Mouse (Mus musculus): Measurements from ENCODE around the gene Sec22b.

Gene Sec22b

GRCm38 (mm10) chr3:97940511-97941204 is 39.7 kb downstream of the Sec22b start:
- no peak for DNase-seq (ENCODE audit: low read depth, low spot score)

DNA sequence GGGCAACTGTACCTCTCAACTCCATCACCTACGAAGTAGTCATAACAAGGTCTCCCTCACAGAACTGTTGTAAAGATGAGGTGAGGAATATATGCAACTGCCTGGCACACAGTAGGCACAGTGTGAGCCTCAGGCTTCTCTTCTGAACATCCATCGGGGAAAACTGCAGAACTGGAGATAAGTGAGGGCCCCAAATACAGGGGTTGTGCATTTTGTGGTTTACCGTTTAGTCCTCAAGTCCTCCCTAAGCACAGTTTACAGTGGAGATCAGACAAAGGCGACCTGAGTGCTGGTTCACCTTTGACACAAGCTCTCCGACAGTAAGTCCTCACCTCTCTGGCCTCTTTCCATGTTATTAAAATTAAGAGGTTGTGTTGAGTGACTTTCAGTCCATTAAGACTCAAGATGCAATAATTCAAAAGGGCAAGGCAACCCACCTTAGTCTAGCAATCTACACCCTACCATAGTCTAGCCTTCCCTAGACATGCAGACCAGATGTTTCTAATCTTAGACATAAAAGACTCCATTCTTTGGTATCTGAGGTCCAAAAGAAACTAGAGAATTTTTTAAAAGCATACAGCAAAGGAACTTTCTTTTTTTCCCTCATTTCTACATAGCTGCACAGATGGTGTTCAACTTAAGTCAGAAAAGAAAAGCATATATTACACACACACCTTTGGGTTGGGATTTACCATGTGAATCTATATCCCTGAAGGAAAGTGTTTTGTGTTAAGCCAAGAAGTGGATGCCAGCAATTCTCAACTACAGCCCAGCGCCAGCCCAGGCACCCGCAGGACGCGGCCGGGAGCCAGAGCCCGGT is 40.7 kb downstream of the Sec22b start:
- no peak for DNase-seq (ENCODE audit: low read depth, low spot score)

GRCm38 (mm10) chr3:97942260-97942950 is 41.4 kb downstream of the Sec22b start:
- no peak for DNase-seq (ENCODE audit: low read depth, low spot score)

GRCm38 (mm10) chr3:97944462-97944861 is 43.5 kb downstream of the Sec22b start:
- no peak for DNase-seq (ENCODE audit: low read depth, low spot score)

- DNase-seq (ENCODE audit: low read depth, low spot score), result no peak
Observed at GRCm38 (mm10) chr3:97946439-97946838, 45.4 kb downstream of the Sec22b start.

DNA sequence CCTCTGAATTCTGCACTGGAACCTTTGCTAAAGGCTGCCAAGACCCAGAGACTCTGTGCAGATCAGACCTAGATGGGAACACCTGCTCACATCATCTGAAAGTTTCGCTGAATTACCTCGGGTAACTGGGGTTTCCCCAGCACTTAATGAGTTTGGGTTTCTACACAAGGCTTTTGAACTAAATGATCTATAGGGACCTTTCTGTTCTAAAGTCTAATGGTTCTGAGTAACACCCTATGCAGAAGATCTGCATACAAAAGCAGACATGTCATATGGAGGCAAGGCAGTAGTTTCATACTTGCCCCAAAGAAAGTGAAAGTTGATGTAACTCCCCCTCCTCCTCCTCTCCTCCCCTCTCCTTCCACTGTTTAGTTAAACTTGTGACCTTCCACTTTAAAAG is 47.5 kb downstream of the Sec22b start:
- DNase-seq (ENCODE audit: low read depth, low spot score), result peak; percentile 36

DNA sequence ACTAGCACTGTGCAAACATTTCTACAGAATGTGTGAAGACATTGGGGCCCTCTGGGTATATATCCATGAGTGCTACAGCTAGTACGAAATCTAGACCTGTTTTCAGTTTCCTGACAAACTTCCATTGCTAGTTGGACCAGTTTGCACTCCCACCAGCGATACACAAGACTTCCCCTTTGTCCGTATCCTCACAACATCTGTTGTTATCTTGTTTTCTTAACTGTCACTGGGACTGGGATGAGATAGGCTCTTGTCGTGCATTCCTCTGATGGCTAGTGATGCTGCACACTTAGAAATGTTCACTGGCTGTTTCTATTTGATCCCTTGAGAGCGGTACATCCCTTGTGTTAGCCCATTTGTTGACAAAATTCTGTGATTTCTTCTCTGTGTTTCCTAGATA is 49.0 kb downstream of the Sec22b start:
- DNase-seq (ENCODE audit: low read depth, low spot score), result no peak

DNA sequence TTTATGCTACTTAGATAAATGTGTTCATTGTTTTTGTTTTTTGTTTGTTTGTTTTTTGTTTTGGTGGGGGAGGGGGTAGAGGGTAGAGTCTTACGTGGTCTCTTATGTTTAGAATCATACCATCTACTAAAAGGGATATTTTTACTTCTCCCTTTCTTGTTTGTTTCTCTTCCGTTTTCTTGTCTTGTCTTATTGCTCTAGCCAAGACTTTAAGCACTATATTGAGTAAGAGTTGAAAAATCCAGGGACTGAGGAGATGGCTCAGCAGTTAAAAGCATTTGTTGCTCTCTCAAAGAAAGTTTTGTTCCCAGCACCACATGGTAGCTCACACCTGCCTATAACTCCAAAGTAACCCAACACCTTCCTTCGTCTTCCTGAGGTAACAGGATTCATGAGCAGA is 50.1 kb downstream of the Sec22b start:
- DNase-seq (ENCODE audit: low read depth, low spot score), result no peak

- no peak for DNase-seq (ENCODE audit: low read depth, low spot score)
Observed at GRCm38 (mm10) chr3:97953196-97953595, 52.2 kb downstream of the Sec22b start.

DNA sequence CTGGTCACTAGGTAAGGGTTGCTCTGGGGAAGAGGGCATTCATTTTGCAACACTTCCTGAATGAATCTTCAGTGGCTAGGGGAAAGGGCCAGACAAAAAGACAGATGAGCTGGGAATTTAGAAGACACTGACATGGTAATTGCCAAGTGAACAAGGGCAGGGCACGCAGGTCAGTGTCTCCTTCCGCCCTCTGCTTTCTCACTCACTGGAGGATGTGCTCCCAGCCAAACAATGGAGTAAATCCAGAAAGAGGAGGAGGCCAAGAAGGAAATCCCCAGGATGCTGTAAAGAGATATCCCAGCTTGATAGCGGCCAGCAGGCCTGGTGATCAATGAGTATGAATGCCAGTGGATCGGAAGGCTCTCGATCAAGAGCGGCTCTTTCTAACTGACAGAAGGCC is 55.3 kb downstream of the Sec22b start:
- no peak for DNase-seq (ENCODE audit: low read depth, low spot score)

DNA sequence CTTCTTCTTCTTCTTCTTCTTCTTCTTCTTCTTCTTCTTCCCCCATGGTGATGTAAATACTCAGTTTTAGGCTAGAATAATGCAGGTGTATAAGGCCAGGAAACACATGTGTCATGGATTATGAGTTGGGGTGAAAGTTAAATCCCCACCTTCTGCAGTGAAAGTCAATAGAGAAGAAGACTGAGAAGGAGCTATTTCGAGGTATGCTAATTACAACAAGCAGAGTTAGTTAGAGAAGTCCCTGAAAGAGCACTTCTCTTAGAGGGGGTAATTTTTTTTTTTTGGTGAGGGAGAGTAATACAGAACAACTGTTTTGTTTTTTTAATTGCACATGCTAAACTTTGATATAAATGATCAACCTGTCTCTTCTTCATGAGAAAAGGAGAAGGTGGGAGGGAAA is 55.9 kb downstream of the Sec22b start:
- no peak for DNase-seq (ENCODE audit: low read depth, low spot score)

GRCm38 (mm10) chr3:97960783-97961594 is 60.0 kb downstream of the Sec22b start:
- no peak for DNase-seq (ENCODE audit: low read depth, low spot score)

DNA sequence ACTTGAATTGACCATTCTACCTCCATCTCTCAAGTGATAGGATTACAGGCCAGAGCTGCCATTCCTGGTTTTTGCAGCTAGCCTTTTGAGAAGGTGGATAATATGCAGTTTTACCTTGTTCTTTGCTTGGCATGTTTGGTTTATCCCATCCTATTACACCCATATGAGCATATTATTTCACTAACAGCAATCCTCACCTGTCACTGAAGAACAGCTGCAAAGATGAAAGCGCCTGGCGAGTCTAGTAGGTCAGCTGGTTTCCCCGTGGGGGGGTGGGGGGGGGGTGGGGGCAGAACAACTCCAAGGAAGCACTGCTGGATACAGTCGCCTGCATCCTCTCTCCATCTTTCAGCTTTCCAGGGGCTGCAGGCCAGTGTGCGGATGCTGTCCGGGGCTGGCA is 61.0 kb downstream of the Sec22b start:
- no peak for DNase-seq (ENCODE audit: low read depth, low spot score)

- DNase-seq (ENCODE audit: low read depth, low spot score), result no peak
Observed at GRCm38 (mm10) chr3:97964878-97965353, 63.9 kb downstream of the Sec22b start.

DNA sequence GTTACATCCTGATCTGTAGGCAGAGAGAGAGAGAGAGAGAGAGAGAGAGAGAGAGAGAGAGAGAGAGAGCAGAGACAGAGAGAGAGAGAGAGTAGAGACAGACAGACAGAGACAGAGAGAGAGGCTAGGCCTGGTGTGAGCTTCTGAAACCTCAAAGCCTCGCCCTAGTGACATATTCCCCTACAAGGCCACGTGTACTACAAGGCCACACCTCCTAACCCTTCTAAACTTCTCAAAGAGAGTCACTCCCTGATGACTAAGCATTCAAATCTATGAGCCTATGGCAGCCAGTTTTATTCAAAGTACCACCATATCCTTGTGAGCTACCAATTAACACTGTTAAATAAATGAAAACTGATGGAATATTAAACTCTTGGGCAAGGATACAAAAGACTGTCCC is 66.6 kb downstream of the Sec22b start:
- no peak for DNase-seq (ENCODE audit: low read depth, low spot score)

DNA sequence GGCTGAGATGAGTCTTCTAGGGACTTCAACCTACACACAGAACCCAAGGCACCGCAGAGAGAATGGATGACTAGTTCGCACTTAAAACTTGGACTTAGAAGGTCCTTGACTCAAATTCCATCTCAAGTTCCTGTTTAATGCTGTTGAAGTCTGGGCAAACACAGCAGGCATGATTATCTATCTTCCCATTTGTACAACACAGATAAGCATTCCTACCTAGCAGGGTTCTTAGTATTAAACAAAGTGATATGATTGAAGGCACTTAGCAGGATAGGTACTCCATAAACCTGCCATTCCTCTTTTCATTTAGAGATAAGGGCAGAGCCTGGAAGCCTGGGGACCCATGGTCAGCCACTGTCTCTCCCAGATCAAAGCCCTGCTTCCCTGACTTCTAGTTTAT is 67.2 kb downstream of the Sec22b start:
- no peak for DNase-seq (ENCODE audit: low read depth, low spot score)

DNA sequence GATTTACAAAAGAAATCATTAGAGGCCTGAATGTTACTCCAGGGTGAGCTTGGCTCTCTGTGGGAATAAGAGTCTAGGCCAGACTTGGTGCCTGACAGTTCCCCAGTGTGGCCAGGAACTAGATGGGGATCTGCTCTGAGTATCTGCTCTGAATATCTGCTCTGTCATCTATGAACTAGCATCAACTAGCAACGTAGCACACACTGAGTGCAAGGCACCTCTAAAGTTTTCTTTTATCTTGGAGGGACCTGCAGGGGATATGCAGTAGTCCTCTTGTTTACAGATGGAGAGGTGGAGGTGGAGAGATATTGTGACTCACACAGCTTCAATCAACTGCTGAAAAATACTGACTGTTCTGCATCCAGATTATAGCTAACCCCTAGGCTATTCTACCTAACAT is 68.0 kb downstream of the Sec22b start:
- no peak for DNase-seq (ENCODE audit: low read depth, low spot score)

- no peak for DNase-seq (ENCODE audit: low read depth, low spot score)
Observed at GRCm38 (mm10) chr3:97971117-97971516, 70.1 kb downstream of the Sec22b start.

GRCm38 (mm10) chr3:97972200-97972599 is 71.2 kb downstream of the Sec22b start:
- no peak for DNase-seq (ENCODE audit: low read depth, low spot score)

DNA sequence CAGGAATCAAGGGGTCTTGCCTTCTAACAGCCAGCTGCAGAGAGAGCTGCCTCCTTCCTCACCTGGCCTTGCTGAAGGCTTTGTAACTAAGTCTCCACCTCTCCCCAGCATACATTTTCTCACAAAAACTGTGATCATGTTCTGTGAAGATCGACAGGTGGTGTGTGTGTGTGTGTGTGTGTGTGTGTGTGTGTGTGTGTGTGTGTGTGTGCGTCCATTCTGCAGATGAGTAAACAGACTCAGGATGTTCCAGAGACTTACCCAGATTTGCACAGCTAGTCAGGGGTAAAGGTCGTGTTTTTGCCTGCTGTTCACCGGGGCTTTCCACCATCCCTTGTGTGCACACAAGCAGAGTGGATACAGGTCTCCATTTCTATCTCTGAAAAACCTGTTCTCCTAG is 71.7 kb downstream of the Sec22b start:
- no peak for DNase-seq (ENCODE audit: low read depth, low spot score)
